Mouse (Mus musculus) forebrain, embryonic 13.5 days (tissue): ENCODE measurements at regions not wholly inside any gene's neighbourhood (a gene's known extent, or its start where the extent isn't known, plus 50 kb on each side); places are given as distances from the start of the nearest gene placed in this dataset.

Experiments used
- ATAC-seq: fragments of 200-750 bp; cut with Nextera tagmentation; 2 replicates; pipeline ENCODE4 v1.8.0; 2017
- H3K27ac ChIP-seq: fragments of 300-500 bp; sonication (generic); 2 replicates; pipeline ENCODE4 v1.5.1; 2015; ENCODE audit warnings: inconsistent platforms, mild to moderate bottlenecking, moderate library complexity
- H3K27me3 ChIP-seq: fragments of 300-500 bp; sonication (generic); 2 replicates; pipeline ENCODE4 v1.6.1; 2015; ENCODE audit warnings: mild to moderate bottlenecking, inconsistent platforms
- H3K36me3 ChIP-seq: fragments of 300-500 bp; sonication (generic); 2 replicates; pipeline ENCODE4 v1.6.1; 2015; ENCODE audit warnings: mild to moderate bottlenecking, inconsistent platforms; ENCODE audit not compliant: poor library complexity, severe bottlenecking
- H3K4me1 ChIP-seq: fragments of 300-500 bp; sonication (generic); 2 replicates; pipeline ENCODE4 v1.6.1; 2015; ENCODE audit warnings: inconsistent platforms
- H3K4me2 ChIP-seq: fragments of 300-500 bp; sonication (generic); 2 replicates; pipeline ENCODE4 v1.6.1; 2015; ENCODE audit warnings: inconsistent platforms, mild to moderate bottlenecking, moderate library complexity
- H3K4me3 ChIP-seq: fragments of 300-500 bp; sonication (generic); 2 replicates; pipeline ENCODE4 v1.5.1; 2015; ENCODE audit warnings: mild to moderate bottlenecking, inconsistent platforms
- H3K9ac ChIP-seq: fragments of 300-500 bp; sonication (generic); 2 replicates; pipeline ENCODE4 v1.6.1; 2015; ENCODE audit warnings: mild to moderate bottlenecking, inconsistent platforms
- H3K9me3 ChIP-seq: fragments of 300-500 bp; sonication (generic); replicated peaks from 2 replicates; pipeline ENCODE4 v1.6.1; 2016; ENCODE audit warnings: inconsistent platforms
- WGBS: fragments of 180-500 bp; shearing (Covaris S2); methylation state at CpG from one replicate; pipeline ENCODE4 v1.1.7; 2015; 5-methylcytosine and 5-hydroxymethylcytosine counted together

GRCm38 (mm10) chr12:5494657-5495512 is 119.4 kb upstream of the Klhl29 start:
- Histone ChIP-seq H3K27ac (no peak overlapping the region), H3K9ac (no peak overlapping the region), H3K4me3 (no peak overlapping the region), H3K9me3 (no peaks in the 10 kb centered on the region), H3K4me2 (no peak overlapping the region), H3K4me1 (peaks cover 9% of the 10 kb centered on the region), H3K27me3 (no peaks in the 10 kb centered on the region), H3K36me3 (no peaks in the 10 kb centered on the region)
- 52% methylated on average over 7 of the region's 7 CpGs for WGBS
- ATAC-seq = peak; percentile 48; the same call in 1 of the 2 replicates

GRCm38 (mm10) chr12:5464250-5464899 is 88.9 kb upstream of the Klhl29 start:
- no peaks in the 10 kb centered on the region for H3K4me1 ChIP-seq
- ATAC-seq = peak; percentile 51; the same call in 1 of the 2 replicates
- no peak overlapping the region for H3K4me3 ChIP-seq
- WGBS = 32% methylated on average over 9 of the region's 9 CpGs
- no peak overlapping the region for H3K27ac ChIP-seq
- H3K36me3 ChIP-seq = no peaks in the 10 kb centered on the region
- no peak overlapping the region for H3K4me2 ChIP-seq
- no peaks in the 10 kb centered on the region for H3K27me3 ChIP-seq
- no peaks in the 10 kb centered on the region for H3K9me3 ChIP-seq
- no peak overlapping the region for H3K9ac ChIP-seq

GRCm38 (mm10) chr12:5453157-5453556 is 77.7 kb upstream of the Klhl29 start:
- WGBS = 90% methylated on average over 2 of the region's 2 CpGs
- Histone ChIP-seq H3K4me3 (no peak overlapping the region), H3K4me2 (no peak overlapping the region), H3K27ac (no peak overlapping the region), H3K9ac (no peak overlapping the region), H3K9me3 (no peaks in the 10 kb centered on the region), H3K27me3 (no peaks in the 10 kb centered on the region), H3K4me1 (no peaks in the 10 kb centered on the region), H3K36me3 (no peaks in the 10 kb centered on the region)
- ATAC-seq = no peak

- WGBS = 58% methylated on average over 2 of the region's 2 CpGs
Measured at GRCm38 (mm10) chr12:5443730-5444129, 68.2 kb upstream of the Klhl29 start.

GRCm38 (mm10) chr12:5443091-5443531 is 67.6 kb upstream of the Klhl29 start:
- Histone ChIP-seq H3K9ac (no peak overlapping the region), H3K27ac (no peak overlapping the region), H3K9me3 (no peaks in the 10 kb centered on the region), H3K4me2 (no peak overlapping the region), H3K4me1 (peaks cover 14% of the 10 kb centered on the region; the same call in 1 of the 2 replicates), H3K27me3 (no peaks in the 10 kb centered on the region), H3K36me3 (no peaks in the 10 kb centered on the region), H3K4me3 (no peak overlapping the region)
- peak; percentile 37; the same call in 1 of the 2 replicates for ATAC-seq
- 73% methylated on average over 7 of the region's 7 CpGs for WGBS

More at GRCm38 (mm10) chr12:5443730-5444129, 68.2 kb upstream of the Klhl29 start:
- Histone ChIP-seq H3K4me1 (peaks cover 14% of the 10 kb centered on the region; the same call in 1 of the 2 replicates), H3K4me3 (no peak overlapping the region), H3K27me3 (no peaks in the 10 kb centered on the region), H3K9ac (no peak overlapping the region), H3K4me2 (no peak overlapping the region), H3K27ac (no peak overlapping the region), H3K36me3 (no peaks in the 10 kb centered on the region), H3K9me3 (no peaks in the 10 kb centered on the region)
- no peak for ATAC-seq

GRCm38 (mm10) chr12:5442679-5443078 is 67.2 kb upstream of the Klhl29 start:
- no peaks in the 10 kb centered on the region for H3K9me3 ChIP-seq
- H3K27me3 ChIP-seq = no peaks in the 10 kb centered on the region
- no peak overlapping the region for H3K27ac ChIP-seq
- H3K4me2 ChIP-seq = no peak overlapping the region
- H3K4me3 ChIP-seq = no peak overlapping the region
- peaks cover 14% of the 10 kb centered on the region; the same call in 1 of the 2 replicates for H3K4me1 ChIP-seq
- no peak overlapping the region for H3K9ac ChIP-seq
- 85% methylated on average over 5 of the region's 5 CpGs for WGBS
- ATAC-seq = peak; percentile 52; the same call in 1 of the 2 replicates
- no peaks in the 10 kb centered on the region for H3K36me3 ChIP-seq

- ATAC-seq = no peak
- WGBS = 82% methylated on average over 3 of the region's 3 CpGs
Measured at GRCm38 (mm10) chr12:5440482-5440881, 65.0 kb upstream of the Klhl29 start.

GRCm38 (mm10) chr12:5435876-5436275 is 60.4 kb upstream of the Klhl29 start:
- no peaks in the 10 kb centered on the region for H3K27me3 ChIP-seq
- no peaks in the 10 kb centered on the region for H3K9me3 ChIP-seq
- WGBS = 86% methylated on average over 3 of the region's 3 CpGs
- H3K4me3 ChIP-seq = no peak overlapping the region
- no peak overlapping the region for H3K4me2 ChIP-seq
- no peak overlapping the region for H3K9ac ChIP-seq
- H3K4me1 ChIP-seq = peaks cover 15% of the 10 kb centered on the region; the same call in 1 of the 2 replicates
- no peak overlapping the region for H3K27ac ChIP-seq
- no peaks in the 10 kb centered on the region for H3K36me3 ChIP-seq
- ATAC-seq = no peak

More at GRCm38 (mm10) chr12:5440482-5440881, 65.0 kb upstream of the Klhl29 start:
- no peaks in the 10 kb centered on the region for H3K27me3 ChIP-seq
- H3K27ac ChIP-seq = no peak overlapping the region
- no peak overlapping the region for H3K9ac ChIP-seq
- no peaks in the 10 kb centered on the region for H3K36me3 ChIP-seq
- H3K9me3 ChIP-seq = no peaks in the 10 kb centered on the region
- H3K4me3 ChIP-seq = no peak overlapping the region
- peaks cover 14% of the 10 kb centered on the region; the same call in 1 of the 2 replicates for H3K4me1 ChIP-seq
- no peak overlapping the region for H3K4me2 ChIP-seq

GRCm38 (mm10) chr12:5434060-5434459 is 58.6 kb upstream of the Klhl29 start:
- WGBS = 47% methylated on average over 6 of the region's 6 CpGs
- ATAC-seq = no peak
- Histone ChIP-seq H3K4me3 (no peak overlapping the region), H3K27me3 (no peaks in the 10 kb centered on the region), H3K4me1 (peaks cover 15% of the 10 kb centered on the region; the same call in 1 of the 2 replicates), H3K4me2 (no peak overlapping the region), H3K36me3 (no peaks in the 10 kb centered on the region), H3K9me3 (no peaks in the 10 kb centered on the region), H3K9ac (no peak overlapping the region), H3K27ac (no peak overlapping the region)

GRCm38 (mm10) chr12:5432688-5433087 is 57.2 kb upstream of the Klhl29 start:
- 0 out of 2 replicates have a peak, but pooled peaks have one; percentile 44 for ATAC-seq
- H3K4me2 ChIP-seq = no peak overlapping the region
- H3K4me3 ChIP-seq = no peak overlapping the region
- H3K9me3 ChIP-seq = no peaks in the 10 kb centered on the region
- no peaks in the 10 kb centered on the region for H3K36me3 ChIP-seq
- H3K9ac ChIP-seq = no peak overlapping the region
- H3K4me1 ChIP-seq = peaks cover 15% of the 10 kb centered on the region; the same call in 1 of the 2 replicates
- H3K27ac ChIP-seq = no peak overlapping the region
- 44% methylated on average over 3 of the region's 3 CpGs for WGBS
- H3K27me3 ChIP-seq = no peaks in the 10 kb centered on the region

- no peaks in the 10 kb centered on the region for H3K27me3 ChIP-seq
- no peak overlapping the region for H3K4me2 ChIP-seq
- H3K27ac ChIP-seq = no peak overlapping the region
- no peaks in the 10 kb centered on the region for H3K36me3 ChIP-seq
- peaks cover 11% of the 10 kb centered on the region; the same call in 1 of the 2 replicates for H3K4me1 ChIP-seq
- no peak overlapping the region for H3K4me3 ChIP-seq
- WGBS = 77% methylated on average over 3 of the region's 3 CpGs
- no peak overlapping the region for H3K9ac ChIP-seq
- H3K9me3 ChIP-seq = no peaks in the 10 kb centered on the region
- peak; percentile 31; the same call in 1 of the 2 replicates for ATAC-seq
Measured at GRCm38 (mm10) chr12:5428733-5429132, 53.3 kb upstream of the Klhl29 start.
